Mouse (Mus musculus) ES-Bruce4 (cell line): ENCODE measurements around the gene 4933428G20Rik.

Source experiments
- CTCF ChIP-seq: IDR thresholded peaks from one replicate; pipeline ENCODE4 v1.8.1; 2011; ENCODE audit warnings: low read depth, low read length
- EP300 ChIP-seq: IDR thresholded peaks from 2 replicates; pipeline ENCODE4 v1.6.1; 2011; ENCODE audit warnings: low read depth, low read length; ENCODE audit not compliant: insufficient read depth
- POLR2A ChIP-seq: IDR thresholded peaks from one replicate; pipeline ENCODE4 v1.8.1; 2011; ENCODE audit warnings: low read length; ENCODE audit not compliant: insufficient read depth

- no peak for TF ChIP-seq POLR2A
- no peak for TF ChIP-seq CTCF
- TF ChIP-seq EP300 = no peak
Measured at GRCm38 (mm10) chr11:97449601-97450293, 50.4 kb downstream of the 4933428G20Rik start.
